Mouse (Mus musculus) midbrain, embryonic 13.5 days (tissue): ENCODE data around the gene Sec14l3. TPM values are rescaled to one million over a fixed set of nuclear protein-coding genes. Genes with fewer than 3 reads are reported as not detected.
"Not testable (repeated sequence)": the region's sequence is repeated elsewhere in the genome, so short reads cannot be mapped to it uniquely, and the experiment has no call there.

Source experiments
- ATAC-seq: fragments of 200-750 bp; cut with Nextera tagmentation; 2 replicates; pipeline ENCODE4 v1.8.0; 2017; ENCODE audit warnings: mild to moderate bottlenecking, moderate TSS enrichment, moderate library complexity
- H3K27ac ChIP-seq: fragments of 300-500 bp; sonication (generic); 2 replicates; pipeline ENCODE4 v1.5.1; 2015; ENCODE audit warnings: inconsistent platforms, mild to moderate bottlenecking, moderate library complexity
- H3K27me3 ChIP-seq: fragments of 300-500 bp; sonication (generic); 2 replicates; pipeline ENCODE4 v1.6.1; 2015; ENCODE audit warnings: mild to moderate bottlenecking, inconsistent platforms
- H3K36me3 ChIP-seq: fragments of 300-500 bp; sonication (generic); 2 replicates; pipeline ENCODE4 v1.6.1; 2015; ENCODE audit warnings: mild to moderate bottlenecking, inconsistent platforms
- H3K4me1 ChIP-seq: fragments of 300-500 bp; sonication (generic); replicated peaks from 2 replicates; pipeline ENCODE4 v1.6.1; 2015; ENCODE audit warnings: inconsistent platforms
- H3K4me2 ChIP-seq: fragments of 300-500 bp; sonication (generic); replicated peaks from 2 replicates; pipeline ENCODE4 v1.6.1; 2015; ENCODE audit warnings: moderate library complexity, mild to moderate bottlenecking, inconsistent platforms
- H3K4me3 ChIP-seq: fragments of 300-500 bp; sonication (generic); replicated peaks from 2 replicates; pipeline ENCODE4 v1.5.1; 2015; ENCODE audit warnings: mild to moderate bottlenecking, inconsistent platforms
- H3K9ac ChIP-seq: fragments of 300-500 bp; sonication (generic); replicated peaks from 2 replicates; pipeline ENCODE4 v1.6.1; 2015; ENCODE audit warnings: mild to moderate bottlenecking, inconsistent platforms
- H3K9me3 ChIP-seq: fragments of 300-500 bp; sonication (generic); 2 replicates; pipeline ENCODE4 v1.6.1; 2016; ENCODE audit warnings: mild to moderate bottlenecking, inconsistent platforms
- WGBS: fragments of 180-500 bp; shearing (Covaris S2); methylation state at CpG from one replicate; pipeline ENCODE4 v1.1.7; 2015; 5-methylcytosine and 5-hydroxymethylcytosine counted together
- polyA plus RNA-seq: library from polyadenylated mRNA; unstranded; fragments of >200 nt; fragmentation: Nextera tagmentation; extraction: Ambion mirVana; gene quantifications from 2 replicates; pipeline ENCODE4 v1.2.1, GENCODE M21; 2015

Gene Sec14l3
- polyA plus RNA-seq, 1 experiment from 2014 or later, result not detected

DNA sequence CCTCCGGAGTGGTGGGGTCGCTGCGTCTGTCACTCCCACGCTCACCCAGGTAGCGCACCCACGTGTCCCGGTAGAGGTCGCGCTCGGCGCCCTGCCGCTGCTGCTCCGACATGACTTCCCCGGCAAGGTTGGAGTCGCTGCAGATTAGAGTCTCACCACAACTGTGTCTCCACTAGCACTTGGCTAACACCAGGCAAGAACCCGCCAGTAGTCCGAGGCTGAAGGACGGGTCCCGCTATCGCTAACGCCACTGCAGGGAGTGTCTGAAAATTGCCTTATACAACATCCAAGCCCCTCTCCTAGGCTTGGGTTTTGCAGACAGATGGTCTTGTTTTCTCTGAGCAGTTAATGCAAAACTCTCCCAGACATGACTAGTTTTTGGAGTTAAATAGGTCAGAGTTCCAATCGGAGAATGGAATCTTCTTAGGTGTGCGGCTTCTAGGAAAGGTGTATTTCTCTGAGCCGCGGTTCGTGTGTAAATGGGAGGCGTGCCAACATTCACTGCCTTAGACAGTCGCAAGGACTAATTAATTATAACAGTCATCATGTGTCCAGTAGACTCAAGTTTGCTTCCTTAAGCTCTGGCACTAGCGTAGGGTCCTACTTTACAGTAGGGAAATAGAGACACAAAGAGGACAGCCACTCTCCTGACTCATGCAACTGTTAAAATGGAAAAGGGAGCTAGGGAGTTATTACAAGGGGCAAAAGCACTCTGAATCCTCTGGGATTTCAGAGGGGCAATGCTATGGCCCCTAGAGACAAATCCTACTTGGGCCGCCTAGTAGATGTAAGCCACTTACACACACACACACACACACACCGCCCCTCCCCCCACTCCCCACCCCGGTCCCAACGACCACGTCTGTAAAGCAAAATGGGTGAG lies 30.8 kb downstream of the Sec14l3 start, which contains the start of gene Mtfp1:
Mtfp1 (minus strand) TSS at position 275 of the 883 bp plus-strand sequence.
- Histone ChIP-seq H3K4me3 (peak within 1 kb of the TSS; percentile 50), H3K4me2 (peak within 1 kb of the TSS; percentile 83), H3K27ac (peak within 1 kb of the TSS; percentile 77), H3K27me3 (no peaks in the 10 kb centered on the region), H3K9ac (peak within 1 kb of the TSS; percentile 61), H3K4me1 (peaks cover 23% of the 10 kb centered on the region), H3K9me3 (peaks cover 3% of the 10 kb centered on the region; the same call in 1 of the 2 replicates), H3K36me3 (peaks cover 16% of the 10 kb centered on the region)
- 0 out of 2 replicates have a peak, but pooled peaks have one; percentile 0 for ATAC-seq
- 8% methylated on average over 34 of the region's 34 CpGs for WGBS

DNA sequence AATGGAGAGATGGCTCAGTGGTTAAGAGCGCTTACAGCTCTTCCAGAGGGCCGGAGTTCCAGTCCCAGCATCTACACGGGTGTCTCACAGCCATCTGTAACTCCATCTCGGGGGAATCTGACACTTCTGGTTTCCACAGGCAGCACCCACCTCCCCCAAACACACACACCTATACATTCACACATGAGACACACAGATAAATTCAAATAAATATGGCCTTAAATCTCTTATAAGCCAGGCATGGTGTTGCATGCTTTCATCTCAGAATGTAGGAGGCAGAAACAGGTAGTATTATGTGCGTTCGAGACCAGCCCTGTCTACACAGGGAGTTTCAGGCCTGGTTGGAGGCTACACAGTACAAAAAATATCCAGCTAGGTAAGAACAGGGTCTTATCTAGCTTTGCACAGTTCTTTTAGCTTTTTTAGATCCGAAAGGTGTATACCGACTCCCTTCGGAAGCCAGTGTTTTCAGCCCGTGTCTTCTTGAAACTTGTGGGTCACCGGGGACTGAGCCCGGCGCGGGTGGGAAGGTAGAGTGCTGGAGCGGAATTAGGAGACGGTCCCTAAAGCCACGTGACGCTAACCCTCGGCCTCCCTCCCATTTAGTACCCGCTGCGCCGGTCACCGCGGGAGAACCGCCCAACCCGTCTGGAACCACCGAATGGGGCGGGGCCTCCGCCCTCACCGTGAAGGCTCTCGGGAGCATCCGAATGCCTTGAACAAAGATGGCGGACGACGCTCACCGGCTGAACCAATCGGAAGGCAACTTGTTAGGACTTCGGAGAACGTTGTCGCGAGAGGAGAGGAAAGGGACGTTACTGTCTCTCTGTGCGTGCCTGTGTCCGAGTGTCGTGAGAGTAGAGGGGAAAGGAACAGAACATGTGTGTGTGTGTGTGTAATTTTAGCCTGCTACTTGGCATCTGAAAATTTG lies 31.7 kb downstream of the Sec14l3 start:
- Histone ChIP-seq H3K4me1 (peaks cover 23% of the 10 kb centered on the region), H3K36me3 (peaks cover 8% of the 10 kb centered on the region), H3K27ac (peak overlapping the region; percentile 92), H3K4me3 (peak overlapping the region; percentile 50), H3K27me3 (no peaks in the 10 kb centered on the region), H3K9me3 (no peaks in the 10 kb centered on the region), H3K4me2 (peak overlapping the region; percentile 83), H3K9ac (peak overlapping the region; percentile 87)
- ATAC-seq, result peak; percentile 95
- 2% methylated on average over 45 of the region's 45 CpGs for WGBS

- peak; percentile 70 for ATAC-seq
- Histone ChIP-seq H3K4me1 (peaks cover 23% of the 10 kb centered on the region), H3K27ac (peak overlapping the region; percentile 92), H3K4me2 (peak overlapping the region; percentile 83), H3K9ac (peak overlapping the region; percentile 87), H3K36me3 (no peaks in the 10 kb centered on the region), H3K27me3 (no peaks in the 10 kb centered on the region), H3K9me3 (no peaks in the 10 kb centered on the region), H3K4me3 (peak overlapping the region; percentile 50)
- 22% methylated on average over 10 of the region's 10 CpGs for WGBS
These were observed 32.5 kb downstream of the Sec14l3 start for GRCm38 (mm10) chr11:4097091-4097621.

DNA sequence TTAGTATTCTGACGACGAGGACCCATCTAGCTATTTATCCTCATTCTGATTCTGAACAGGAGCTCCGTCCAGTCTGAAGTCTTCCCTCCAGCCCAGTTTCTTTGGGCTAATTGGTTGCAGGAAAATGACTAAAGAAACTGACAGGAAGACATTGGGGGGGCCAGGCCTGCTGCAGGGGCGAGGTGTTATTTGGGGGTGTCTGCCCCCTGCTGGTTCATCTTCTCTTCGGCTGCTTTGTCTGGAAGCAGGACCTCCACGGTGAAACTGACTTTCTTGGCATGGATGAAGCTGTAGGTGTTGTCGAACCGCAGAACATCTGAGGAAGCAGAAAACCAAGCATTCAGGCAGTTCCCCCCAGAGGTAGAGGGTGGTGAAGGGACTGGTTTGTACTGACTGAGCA lies 33.5 kb downstream of the Sec14l3 start:
- Histone ChIP-seq H3K4me2 (no peak overlapping the region), H3K9me3 (no peaks in the 10 kb centered on the region), H3K27me3 (no peaks in the 10 kb centered on the region), H3K27ac (no peak overlapping the region), H3K9ac (no peak overlapping the region), H3K4me1 (peaks cover 23% of the 10 kb centered on the region), H3K36me3 (no peaks in the 10 kb centered on the region), H3K4me3 (no peak overlapping the region)
- 67% methylated on average over 8 of the region's 8 CpGs for WGBS
- ATAC-seq, result no peak

- H3K27ac ChIP-seq, result no peak overlapping the region
- 71% methylated on average over 7 of the region's 7 CpGs for WGBS
- H3K4me2 ChIP-seq, result no peak overlapping the region
- no peaks in the 10 kb centered on the region for H3K27me3 ChIP-seq
- no peak for ATAC-seq
- no peak overlapping the region for H3K9ac ChIP-seq
- no peak overlapping the region for H3K4me3 ChIP-seq
- H3K9me3 ChIP-seq, result no peaks in the 10 kb centered on the region
- peaks cover 23% of the 10 kb centered on the region for H3K4me1 ChIP-seq
- H3K36me3 ChIP-seq, result no peaks in the 10 kb centered on the region
These were observed 34.2 kb downstream of the Sec14l3 start for GRCm38 (mm10) chr11:4098816-4099215.

- peaks cover 19% of the 10 kb centered on the region for H3K4me1 ChIP-seq
- H3K27me3 ChIP-seq, result no peaks in the 10 kb centered on the region
- H3K9ac ChIP-seq, result 0 out of 2 replicates have a peak overlapping the region, but pooled peaks have one; percentile 7
- H3K27ac ChIP-seq, result no peak overlapping the region
- ATAC-seq, result no peak
- no peaks in the 10 kb centered on the region for H3K9me3 ChIP-seq
- H3K4me3 ChIP-seq, result no peak overlapping the region
- 73% methylated on average over 3 of the region's 3 CpGs for WGBS
- no peaks in the 10 kb centered on the region for H3K36me3 ChIP-seq
- no peak overlapping the region for H3K4me2 ChIP-seq
These were observed 34.8 kb downstream of the Sec14l3 start for GRCm38 (mm10) chr11:4099447-4099846.

GRCm38 (mm10) chr11:4101851-4102250 lies 37.2 kb downstream of the Sec14l3 start:
- Histone ChIP-seq H3K4me1 (peaks cover 8% of the 10 kb centered on the region), H3K9ac (no peak overlapping the region), H3K9me3 (no peaks in the 10 kb centered on the region), H3K36me3 (no peaks in the 10 kb centered on the region), H3K4me2 (no peak overlapping the region), H3K4me3 (no peak overlapping the region), H3K27ac (no peak overlapping the region), H3K27me3 (no peaks in the 10 kb centered on the region)
- ATAC-seq, result no peak
- 87% methylated on average over 5 of the region's 5 CpGs for WGBS

DNA sequence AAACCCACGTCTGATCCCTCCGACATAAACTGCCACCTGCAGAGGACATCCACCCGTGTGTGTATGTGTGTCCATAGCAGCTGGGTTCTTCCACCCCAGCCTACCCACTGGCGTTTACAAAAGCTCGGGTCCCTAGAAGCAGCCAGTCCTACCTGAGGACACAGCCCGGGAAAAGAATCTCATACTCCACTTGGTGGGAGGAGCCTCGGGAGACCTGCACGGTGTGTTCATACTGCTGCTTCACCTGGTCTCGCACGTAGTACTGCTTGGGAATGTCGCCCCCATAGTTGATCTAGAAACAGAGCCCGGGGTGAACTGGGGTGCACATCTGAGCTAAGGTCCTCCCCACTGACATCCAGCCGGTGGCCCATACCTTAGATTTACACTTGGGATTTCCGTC lies 38.9 kb downstream of the Sec14l3 start:
- ATAC-seq, result no peak
- H3K27me3 ChIP-seq, result no peaks in the 10 kb centered on the region
- H3K4me2 ChIP-seq, result no peak overlapping the region
- H3K27ac ChIP-seq, result no peak overlapping the region
- H3K36me3 ChIP-seq, result peaks cover 4% of the 10 kb centered on the region
- no peaks in the 10 kb centered on the region for H3K4me1 ChIP-seq
- H3K9ac ChIP-seq, result no peak overlapping the region
- H3K4me3 ChIP-seq, result no peak overlapping the region
- WGBS, result 85% methylated on average over 14 of the region's 14 CpGs
- no peaks in the 10 kb centered on the region for H3K9me3 ChIP-seq

DNA sequence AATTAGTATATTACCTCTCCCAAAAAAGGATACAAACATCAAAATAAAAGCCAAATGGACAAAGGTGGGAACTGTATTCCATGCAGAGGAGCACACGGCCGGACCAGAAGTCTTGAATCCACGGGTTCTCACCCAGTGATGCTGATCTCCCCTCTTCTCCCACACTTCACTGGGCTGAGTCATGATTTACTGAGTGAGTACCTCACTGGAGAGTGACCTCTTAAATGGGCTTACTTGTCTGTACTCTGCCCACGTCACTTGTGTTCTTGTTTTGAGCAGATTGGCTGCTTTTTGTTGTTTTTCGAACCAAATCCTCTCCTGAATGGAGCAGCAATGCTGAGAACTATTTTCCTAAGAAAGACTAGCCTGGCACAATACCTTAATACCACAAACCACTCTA lies 40.3 kb downstream of the Sec14l3 start:
- no peak overlapping the region for H3K9ac ChIP-seq
- WGBS, result 86% methylated on average over 5 of the region's 5 CpGs
- no peak overlapping the region for H3K4me2 ChIP-seq
- H3K4me1 ChIP-seq, result no peaks in the 10 kb centered on the region
- H3K36me3 ChIP-seq, result peaks cover 8% of the 10 kb centered on the region
- ATAC-seq, result no peak
- H3K27me3 ChIP-seq, result no peaks in the 10 kb centered on the region
- H3K4me3 ChIP-seq, result no peak overlapping the region
- no peaks in the 10 kb centered on the region for H3K9me3 ChIP-seq
- H3K27ac ChIP-seq, result no peak overlapping the region

DNA sequence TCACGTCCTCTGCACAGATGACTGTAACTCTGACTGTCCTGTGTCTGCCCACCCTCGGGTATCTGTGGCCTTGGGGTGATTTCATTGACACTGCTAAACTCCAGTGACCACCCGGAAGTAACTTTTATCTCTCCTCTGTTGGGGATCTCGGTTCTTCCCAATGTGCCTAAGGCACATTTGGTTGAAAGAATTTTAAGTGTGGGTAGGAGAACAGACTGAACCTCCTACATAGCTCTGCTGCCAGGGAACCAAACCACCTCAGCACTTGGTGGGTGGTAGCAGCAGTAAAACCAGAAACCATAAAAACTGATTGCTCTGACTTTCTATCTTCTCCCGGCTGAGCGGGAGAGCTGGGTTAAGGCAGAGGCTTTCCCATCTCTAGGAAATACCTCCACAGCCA lies 40.8 kb downstream of the Sec14l3 start:
- no peak for ATAC-seq
- WGBS, result 85% methylated on average over 6 of the region's 6 CpGs
- H3K4me2 ChIP-seq, result no peak overlapping the region
- H3K36me3 ChIP-seq, result peaks cover 12% of the 10 kb centered on the region
- no peaks in the 10 kb centered on the region for H3K4me1 ChIP-seq
- H3K9ac ChIP-seq, result no peak overlapping the region
- H3K27ac ChIP-seq, result no peak overlapping the region
- H3K9me3 ChIP-seq, result no peaks in the 10 kb centered on the region
- no peaks in the 10 kb centered on the region for H3K27me3 ChIP-seq
- H3K4me3 ChIP-seq, result no peak overlapping the region

- H3K9me3 ChIP-seq, H3K4me2 ChIP-seq, ATAC-seq, H3K4me3 ChIP-seq, H3K9ac ChIP-seq, H3K27ac ChIP-seq, H3K4me1 ChIP-seq, H3K27me3 ChIP-seq: not testable (repeated sequence)
- H3K36me3 ChIP-seq, result peaks cover 19% of the 10 kb centered on the region
- WGBS, result 91% methylated on average over 6 of the region's 6 CpGs
These were observed 43.3 kb downstream of the Sec14l3 start for GRCm38 (mm10) chr11:4107901-4108300.
